Mouse (Mus musculus) kidney, postnatal 0 days (tissue): ENCODE data around the gene Atp6v1a. TPM values are rescaled to one million over a fixed set of nuclear protein-coding genes. Genes with fewer than 3 reads are reported as not detected.

Source experiments
- ATAC-seq: fragments of 200-750 bp; cut with Nextera tagmentation; replicated peaks from 2 replicates; pipeline ENCODE4 v1.8.0; 2017; ENCODE audit warnings: low read depth, moderate number of reproducible peaks, moderate TSS enrichment, moderate library complexity; ENCODE audit not compliant: low FRiP score
- DNase-seq: peaks from one replicate; pipeline ENCODE4 v3.0.0-alpha.2; 2016; ENCODE audit warnings: low spot score
- H3K27ac ChIP-seq: fragments of 300-500 bp; sonication (generic); 2 replicates; pipeline ENCODE4 v1.5.1; 2014; ENCODE audit warnings: mild to moderate bottlenecking
- H3K27me3 ChIP-seq: fragments of 300-500 bp; sonication (generic); 2 replicates; pipeline ENCODE4 v1.6.1; 2014; ENCODE audit warnings: low read length, mixed read lengths; ENCODE audit not compliant: insufficient read depth
- H3K36me3 ChIP-seq: fragments of 300-500 bp; sonication (generic); 2 replicates; pipeline ENCODE4 v1.6.1; 2014; ENCODE audit warnings: low read length, mixed read lengths; ENCODE audit not compliant: insufficient read depth
- H3K4me1 ChIP-seq: fragments of 300-500 bp; sonication (generic); replicated peaks from 2 replicates; pipeline ENCODE4 v1.6.1; 2014; ENCODE audit warnings: antibody characterized with exemption, low read length, mixed read lengths; ENCODE audit not compliant: insufficient read depth
- H3K4me2 ChIP-seq: fragments of 300-500 bp; sonication (generic); 2 replicates; pipeline ENCODE4 v1.6.1; 2014; ENCODE audit warnings: mild to moderate bottlenecking, low read length, moderate library complexity, mixed read lengths
- H3K4me3 ChIP-seq: fragments of 300-500 bp; sonication (generic); replicated peaks from 2 replicates; pipeline ENCODE4 v1.5.1; 2014; ENCODE audit warnings: low read depth, low read length
- H3K9ac ChIP-seq: fragments of 300-500 bp; sonication (generic); 2 replicates; pipeline ENCODE4 v1.6.1; 2014; ENCODE audit warnings: low read depth, low read length
- H3K9me3 ChIP-seq: fragments of 300-500 bp; sonication (generic); replicated peaks from 2 replicates; pipeline ENCODE4 v1.6.1; 2016; ENCODE audit warnings: low read length, inconsistent platforms, mixed read lengths
- CTCF ChIP-seq: IDR thresholded peaks from 2 replicates; pipeline ENCODE4 v1.5.1; 2016; ENCODE audit warnings: antibody characterized with exemption, low read depth, mild to moderate bottlenecking, moderate library complexity
- WGBS: fragments of 180-500 bp; shearing (Covaris S2); extraction: QIAGEN DNeasy Blood & Tissue Kit; methylation state at CpG from one replicate; pipeline ENCODE4 v1.1.7; 2014; 5-methylcytosine and 5-hydroxymethylcytosine counted together
- polyA plus RNA-seq: library from polyadenylated mRNA; unstranded; fragments of >200 nt; fragmentation: Nextera tagmentation; extraction: Ambion mirVana; gene quantifications from 2 replicates; pipeline ENCODE4 v1.2.1, GENCODE M21; 2015

The Atp6v1a gene
- polyA plus RNA-seq, 1 experiment from 2014 or later, result 131 TPM

GRCm38 (mm10) chr16:44176511-44176910 lies 37.0 kb upstream of the Atp6v1a start:
- Histone ChIP-seq H3K9me3 (no peaks in the 10 kb centered on the region), H3K36me3 (no peaks in the 10 kb centered on the region), H3K4me2 (no peak overlapping the region), H3K27me3 (no peaks in the 10 kb centered on the region), H3K4me3 (no peak overlapping the region), H3K9ac (no peak overlapping the region), H3K27ac (no peak overlapping the region), H3K4me1 (peaks cover 13% of the 10 kb centered on the region)
- no peak for DNase-seq
- ATAC-seq, result no peak
- no peak for TF ChIP-seq CTCF
- 98% methylated on average over 2 of the region's 2 CpGs for WGBS

GRCm38 (mm10) chr16:44175001-44175400 lies 35.5 kb upstream of the Atp6v1a start:
- Histone ChIP-seq H3K36me3 (no peaks in the 10 kb centered on the region), H3K9me3 (no peaks in the 10 kb centered on the region), H3K4me2 (no peak overlapping the region), H3K27me3 (no peaks in the 10 kb centered on the region), H3K4me1 (peaks cover 13% of the 10 kb centered on the region), H3K27ac (no peak overlapping the region), H3K9ac (no peak overlapping the region), H3K4me3 (no peak overlapping the region)
- no peak for TF ChIP-seq CTCF
- no peak for ATAC-seq
- WGBS, result 72% methylated on average over 1 of the region's 1 CpGs
- no peak for DNase-seq

DNA sequence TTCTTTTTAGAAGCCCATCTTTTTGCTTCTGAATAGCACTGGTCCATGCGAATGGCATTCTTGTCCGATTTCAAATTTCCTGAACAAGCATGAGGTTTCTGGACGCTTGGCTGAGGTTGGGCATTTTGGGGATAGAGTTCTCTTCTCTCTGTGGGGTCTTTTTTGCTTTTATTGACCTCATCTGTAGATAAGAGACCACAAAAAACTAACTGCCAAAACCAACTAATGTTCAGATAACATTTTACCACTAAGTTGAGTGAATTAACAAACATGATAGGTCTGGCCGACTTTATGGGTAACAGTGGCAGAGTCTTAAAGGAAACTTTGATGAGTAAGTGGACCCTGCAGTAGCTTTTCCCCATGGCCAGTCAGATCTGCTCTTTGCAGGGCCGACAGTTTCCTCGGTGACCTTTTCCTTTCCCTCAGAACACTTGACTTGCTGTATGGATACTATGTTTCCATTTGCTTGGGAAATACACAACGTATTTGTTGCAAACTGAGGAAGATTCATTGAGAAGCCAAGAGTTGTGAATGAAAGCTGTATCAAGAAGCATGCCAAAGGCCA lies 34.5 kb upstream of the Atp6v1a start:
- H3K4me2 ChIP-seq, result peak overlapping the region; percentile 71
- no peaks in the 10 kb centered on the region for H3K9me3 ChIP-seq
- ATAC-seq (no peak), DNase-seq (peak; percentile 6)
- peak overlapping the region; percentile 98 for H3K9ac ChIP-seq
- H3K36me3 ChIP-seq, result no peaks in the 10 kb centered on the region
- no peaks in the 10 kb centered on the region for H3K27me3 ChIP-seq
- H3K4me3 ChIP-seq, result peak overlapping the region; percentile 98
- WGBS, result 10% methylated on average over 7 of the region's 7 CpGs
- peak overlapping the region; percentile 97 for H3K27ac ChIP-seq
- H3K4me1 ChIP-seq, result peaks cover 13% of the 10 kb centered on the region
- TF ChIP-seq CTCF, result no peak

- DNase-seq (peak; percentile 51), ATAC-seq (peak; percentile 55)
- Histone ChIP-seq H3K9ac (peak within 1 kb of the TSS; percentile 98), H3K27ac (peak within 1 kb of the TSS; percentile 97), H3K4me1 (peaks cover 13% of the 10 kb centered on the region), H3K4me3 (peak within 1 kb of the TSS; percentile 98), H3K36me3 (no peaks in the 10 kb centered on the region), H3K4me2 (peak within 1 kb of the TSS; percentile 84), H3K9me3 (no peaks in the 10 kb centered on the region), H3K27me3 (no peaks in the 10 kb centered on the region)
- under 1% methylated on average over 30 of the region's 77 CpGs for WGBS
- no peak for TF ChIP-seq CTCF
These were observed 33.8 kb upstream of the Atp6v1a start, which contains the start of gene Usf3 for GRCm38 (mm10) chr16:44173155-44173941. Gene Usf3, plus strand, starts transcription at chr16:44173246.

GRCm38 (mm10) chr16:44172297-44173154 lies 33.0 kb upstream of the Atp6v1a start:
- peak overlapping the region; percentile 98 for H3K4me3 ChIP-seq
- peak overlapping the region; percentile 97 for H3K27ac ChIP-seq
- H3K27me3 ChIP-seq, result no peaks in the 10 kb centered on the region
- TF ChIP-seq CTCF, result peak; percentile 55
- no peaks in the 10 kb centered on the region for H3K9me3 ChIP-seq
- 0% methylated on average over 26 of the region's 26 CpGs for WGBS
- peak; percentile 100 for ATAC-seq
- H3K4me1 ChIP-seq, result peaks cover 13% of the 10 kb centered on the region
- peak overlapping the region; percentile 60; the same call in 1 of the 2 replicates for H3K9ac ChIP-seq
- H3K36me3 ChIP-seq, result no peaks in the 10 kb centered on the region
- H3K4me2 ChIP-seq, result peak overlapping the region; percentile 84
- DNase-seq, result peak; percentile 100

GRCm38 (mm10) chr16:44168990-44169389 lies 29.5 kb upstream of the Atp6v1a start:
- Histone ChIP-seq H3K9ac (no peak overlapping the region), H3K9me3 (no peaks in the 10 kb centered on the region), H3K27me3 (no peaks in the 10 kb centered on the region), H3K4me1 (peaks cover under 1% of the 10 kb centered on the region), H3K4me3 (no peak overlapping the region), H3K4me2 (no peak overlapping the region), H3K27ac (no peak overlapping the region), H3K36me3 (no peaks in the 10 kb centered on the region)
- ATAC-seq, result no peak
- no peak for TF ChIP-seq CTCF
- no peak for DNase-seq
- WGBS, result 76% methylated on average over 4 of the region's 4 CpGs
